Mouse (Mus musculus): ENCODE data around the gene Cyth3. TPM values are rescaled to one million over a fixed set of nuclear protein-coding genes. Genes with fewer than 3 reads are reported as not detected.

Gene Cyth3
- polyA plus RNA-seq, 1 experiment from 2014 or later: 41.6 TPM

Other genes with a start within 250 kb of the Cyth3 start
- 123 and 138 TPM in 2 replicates for gene Kdelr2, start 218.6 kb upstream of the Cyth3 start, polyA plus RNA-seq (2015; fragmentation: Nextera tagmentation; extraction: Ambion mirVana)
- gene Daglb, start 157.9 kb upstream of the Cyth3 start, polyA plus RNA-seq (2015; fragmentation: Nextera tagmentation; extraction: Ambion mirVana): 21.8 and 23.0 TPM in 2 replicates
- gene Rac1, start 94.4 kb upstream of the Cyth3 start, polyA plus RNA-seq (2015; fragmentation: Nextera tagmentation; extraction: Ambion mirVana): 285 and 452 TPM in 2 replicates
- gene Usp42, start 109.8 kb downstream of the Cyth3 start, polyA plus RNA-seq (2015; fragmentation: Nextera tagmentation; extraction: Ambion mirVana): 21.8 and 23.0 TPM in 2 replicates
- 44.6 and 47.9 TPM in 2 replicates for gene Eif2ak1, start 195.3 kb downstream of the Cyth3 start, polyA plus RNA-seq (2015; fragmentation: Nextera tagmentation; extraction: Ambion mirVana)